Mouse (Mus musculus): Measurements from ENCODE around the gene Gm42791. TPM values are rescaled to one million over a fixed set of nuclear protein-coding genes. Genes with fewer than 3 reads are reported as not detected.

The Gm42791 gene
- total RNA-seq, 2 experiments from 2014 or later = 25.2 to 25.8 TPM

DNA sequence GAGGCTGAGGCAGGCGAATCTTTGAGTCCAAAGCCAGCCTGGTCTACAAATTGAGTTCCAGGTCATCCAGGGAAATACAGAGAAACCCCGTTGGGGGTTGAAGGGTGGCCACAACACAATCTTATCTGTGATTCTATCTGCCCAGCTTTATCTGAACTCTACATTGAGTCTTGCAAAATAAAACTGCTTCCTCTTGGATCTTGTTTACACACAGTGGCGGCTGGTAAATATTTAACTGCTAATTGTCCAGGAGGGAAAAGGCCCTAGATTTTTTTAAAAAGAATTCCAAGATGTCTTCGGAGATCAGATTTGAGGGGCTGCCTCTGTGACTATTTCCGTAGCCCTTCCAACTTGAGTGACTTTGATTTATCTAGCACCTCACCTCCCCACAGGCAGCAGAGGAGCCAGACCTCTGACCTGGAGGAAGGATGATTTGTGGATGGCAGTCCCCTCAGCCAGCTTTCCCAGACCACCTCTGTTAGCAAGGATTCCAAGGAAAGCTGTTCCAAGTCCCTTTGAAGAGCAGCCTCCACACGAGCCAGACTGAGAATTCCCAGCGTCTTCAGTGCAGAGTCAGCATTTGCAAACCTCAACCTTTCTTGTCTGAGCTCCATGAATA lies 25.9 kb downstream of the Gm42791 start:
- Histone ChIP-seq H3K4me3 (no peak overlapping the region), H3K27ac (no peak overlapping the region; the same call in 1 of the 2 replicates)
- TF ChIP-seq CTCF (conservative IDR thresholded peaks at IDR 0.05) = no peak
- no peak for DNase-seq (ENCODE audit: low spot score in 2 of 2)

GRCm38 (mm10) chr5:148968179-148968578 lies 26.8 kb downstream of the Gm42791 start:
- no peak for DNase-seq (ENCODE audit: low spot score in 2 of 2)
- H3K4me3 ChIP-seq = no peak overlapping the region
- TF ChIP-seq CTCF (conservative IDR thresholded peaks at IDR 0.05) = no peak
- no peak overlapping the region for H3K27ac ChIP-seq

DNA sequence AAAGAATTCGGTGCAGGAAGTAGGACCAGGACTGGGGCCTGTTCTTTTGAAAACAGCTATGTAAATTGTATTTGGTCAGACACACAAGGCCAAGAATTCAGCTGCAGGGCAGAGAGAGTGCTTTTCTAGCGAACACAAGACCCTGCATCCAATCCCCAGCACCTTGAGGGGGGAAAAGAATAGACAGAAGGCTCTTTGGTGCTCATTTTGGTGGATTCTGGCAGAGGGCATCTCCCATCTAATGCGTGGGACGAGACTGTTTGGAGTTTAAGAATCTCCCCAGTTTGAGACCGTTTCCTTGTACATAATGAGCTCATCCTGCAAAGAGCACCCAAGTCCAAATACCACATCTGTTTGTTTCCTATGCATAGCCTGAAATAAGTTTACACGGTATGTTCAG lies 28.6 kb downstream of the Gm42791 start:
- Histone ChIP-seq H3K4me3 (no peak overlapping the region; the same call in 1 of the 2 replicates), H3K27ac (peak overlapping the region; percentile 92)
- DNase-seq (ENCODE audit: low spot score in 2 of 2) = no peak
- TF ChIP-seq CTCF (conservative IDR thresholded peaks at IDR 0.05) = no peak

DNA sequence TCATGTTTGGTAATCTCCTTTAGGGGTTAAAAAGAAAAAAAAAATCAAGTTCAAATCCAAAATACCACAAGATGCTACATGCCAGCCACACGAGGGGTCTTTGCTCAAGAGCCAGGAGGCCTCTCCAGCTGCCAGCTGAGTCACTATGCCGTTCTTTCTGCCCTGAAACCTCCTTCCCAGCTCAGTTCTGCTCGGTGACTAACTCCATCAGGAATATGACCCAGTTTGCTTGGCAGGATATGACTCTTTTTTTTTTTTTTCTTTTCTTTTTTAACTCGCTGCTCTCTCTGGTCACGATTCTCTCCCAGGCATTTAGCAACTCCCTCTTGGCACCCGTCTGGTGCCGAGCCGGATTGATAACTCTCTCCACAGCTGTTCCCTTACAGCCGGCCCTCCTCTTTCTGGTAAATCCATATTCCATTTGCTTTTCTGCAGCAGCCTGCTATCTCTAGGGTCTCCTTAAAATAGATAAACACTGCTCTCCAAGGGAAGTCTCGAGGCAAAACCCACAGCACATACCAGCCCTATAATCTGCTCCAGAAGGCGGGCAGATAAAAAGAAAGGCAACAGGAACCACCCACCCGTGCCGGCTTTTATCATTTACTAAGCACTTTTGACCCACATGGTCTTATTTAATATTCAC lies 29.1 kb downstream of the Gm42791 start:
- peak overlapping the region; percentile 92 for H3K27ac ChIP-seq
- TF ChIP-seq CTCF (conservative IDR thresholded peaks at IDR 0.05) = no peak
- H3K4me3 ChIP-seq = peak overlapping the region; percentile 5; the same call in 1 of the 2 replicates
- peak; percentile 74 to 89 for DNase-seq (ENCODE audit: low spot score in 2 of 2)

DNA sequence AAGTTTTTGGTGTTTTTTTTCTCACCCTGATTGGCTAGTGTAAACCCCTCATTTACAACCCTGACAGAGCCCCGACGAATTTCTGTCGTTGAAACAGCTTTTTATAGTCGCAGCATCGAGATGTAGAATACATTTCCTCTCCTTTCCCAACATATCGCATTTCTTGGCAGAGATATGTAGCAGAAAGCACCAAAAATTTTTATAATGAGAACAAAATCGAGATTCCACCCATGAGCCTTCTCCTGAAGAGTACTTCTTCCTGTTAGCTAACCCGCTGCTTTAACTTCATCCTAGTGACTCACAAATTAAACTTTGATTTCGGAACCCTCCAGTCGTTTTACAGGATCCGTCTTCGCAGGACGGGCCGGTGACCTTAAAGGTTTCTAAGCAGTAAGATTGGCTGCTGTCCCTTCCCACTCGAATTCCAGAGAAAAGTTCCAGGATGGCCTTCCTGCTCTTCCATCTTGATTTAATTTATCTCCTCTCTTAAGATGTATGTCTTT lies 29.8 kb downstream of the Gm42791 start:
- DNase-seq (ENCODE audit: low spot score in 2 of 2) = no peak
- H3K4me3 ChIP-seq = peak overlapping the region; percentile 5; the same call in 1 of the 2 replicates
- TF ChIP-seq CTCF (conservative IDR thresholded peaks at IDR 0.05) = no peak
- peak overlapping the region; percentile 92 for H3K27ac ChIP-seq

DNA sequence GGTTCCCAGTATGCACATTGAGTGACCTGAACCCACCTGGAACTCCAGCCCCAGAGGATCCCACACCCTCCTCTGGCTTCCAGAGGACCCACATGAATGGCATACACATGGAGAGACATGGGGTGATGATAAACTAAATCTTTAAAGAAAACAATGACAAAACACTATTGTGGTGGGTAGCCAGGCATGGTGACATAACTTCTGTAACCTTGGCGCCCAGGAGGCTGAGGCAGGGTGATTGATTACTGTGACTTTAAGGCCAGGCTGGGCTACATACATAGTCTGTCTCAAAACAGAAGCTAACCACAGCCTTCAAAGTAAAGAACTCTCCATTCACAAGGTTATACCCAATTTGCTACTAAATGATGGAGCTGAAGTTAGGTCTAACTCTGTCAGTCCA lies 30.7 kb downstream of the Gm42791 start:
- H3K27ac ChIP-seq = peak overlapping the region; percentile 92
- no peak for TF ChIP-seq CTCF (conservative IDR thresholded peaks at IDR 0.05)

GRCm38 (mm10) chr5:148960211-148960610 lies 34.7 kb downstream of the Gm42791 start:
- Histone ChIP-seq H3K27ac (peak overlapping the region; percentile 85), H3K4me3 (peak overlapping the region; percentile 58; the same call in 1 of the 2 replicates)
- TF ChIP-seq CTCF (conservative IDR thresholded peaks at IDR 0.05) = no peak
- no peak for DNase-seq (ENCODE audit: low spot score in 2 of 2)

More for the DNA sequence above, 30.7 kb downstream of the Gm42791 start:
- H3K4me3 ChIP-seq = no peak overlapping the region
- DNase-seq (ENCODE audit: low spot score in 2 of 2) = no peak

DNA sequence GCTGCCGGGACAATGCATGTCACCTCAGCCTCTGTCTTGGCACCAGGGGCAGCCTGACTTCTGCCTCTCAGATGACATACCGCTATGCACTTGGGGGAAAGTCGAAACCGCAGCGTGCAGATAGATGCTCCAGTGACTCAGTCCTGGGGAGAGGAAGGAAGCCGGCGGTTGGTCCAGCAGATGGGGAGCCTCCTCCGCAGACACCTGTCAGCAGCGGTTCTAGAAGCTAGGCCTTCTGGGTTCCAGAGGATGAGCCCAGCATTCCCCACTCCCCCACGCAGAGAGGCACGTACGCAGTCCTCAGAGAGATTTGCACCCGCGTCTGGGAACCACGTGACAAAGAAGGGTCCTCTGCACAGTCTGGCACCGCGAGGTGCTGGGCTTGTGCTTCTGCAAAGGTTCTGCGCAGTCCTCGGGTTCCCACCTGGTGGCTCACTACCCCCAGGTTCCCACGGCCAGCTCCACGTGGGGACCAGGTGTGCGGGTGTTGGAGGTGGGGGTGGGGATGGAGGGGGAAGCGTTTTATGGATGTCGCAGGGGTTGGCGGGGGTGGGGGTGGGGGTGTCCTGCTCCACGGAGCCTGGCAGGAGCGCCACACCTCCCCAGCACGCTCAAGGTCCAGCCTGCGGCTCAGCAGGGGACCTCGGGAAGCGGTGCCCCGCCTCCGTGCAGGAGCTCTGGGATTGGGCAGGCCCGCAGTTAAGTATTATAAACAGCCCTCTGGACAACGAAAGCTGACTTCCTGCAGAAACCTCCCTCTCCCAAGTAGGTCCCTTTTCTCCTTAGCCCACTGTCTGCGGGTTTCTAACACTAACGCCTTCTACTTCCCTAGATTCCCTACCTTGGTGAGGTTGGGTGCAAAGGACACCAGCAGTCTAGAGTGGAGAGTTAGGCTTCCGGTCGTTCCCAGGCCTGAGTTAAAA lies 35.6 kb downstream of the Gm42791 start:
- H3K27ac ChIP-seq = peak overlapping the region; percentile 85
- no peak for TF ChIP-seq CTCF (conservative IDR thresholded peaks at IDR 0.05)
- peak; percentile 77 to 82 for DNase-seq (ENCODE audit: low spot score in 2 of 2)
- H3K4me3 ChIP-seq = peak overlapping the region; percentile 58

GRCm38 (mm10) chr5:148958355-148958754 lies 36.6 kb downstream of the Gm42791 start:
- DNase-seq (ENCODE audit: low spot score in 2 of 2) = no peak
- H3K4me3 ChIP-seq = no peak overlapping the region
- peak; percentile 78 for TF ChIP-seq CTCF (conservative IDR thresholded peaks at IDR 0.05)
- peak overlapping the region; percentile 85 for H3K27ac ChIP-seq

DNA sequence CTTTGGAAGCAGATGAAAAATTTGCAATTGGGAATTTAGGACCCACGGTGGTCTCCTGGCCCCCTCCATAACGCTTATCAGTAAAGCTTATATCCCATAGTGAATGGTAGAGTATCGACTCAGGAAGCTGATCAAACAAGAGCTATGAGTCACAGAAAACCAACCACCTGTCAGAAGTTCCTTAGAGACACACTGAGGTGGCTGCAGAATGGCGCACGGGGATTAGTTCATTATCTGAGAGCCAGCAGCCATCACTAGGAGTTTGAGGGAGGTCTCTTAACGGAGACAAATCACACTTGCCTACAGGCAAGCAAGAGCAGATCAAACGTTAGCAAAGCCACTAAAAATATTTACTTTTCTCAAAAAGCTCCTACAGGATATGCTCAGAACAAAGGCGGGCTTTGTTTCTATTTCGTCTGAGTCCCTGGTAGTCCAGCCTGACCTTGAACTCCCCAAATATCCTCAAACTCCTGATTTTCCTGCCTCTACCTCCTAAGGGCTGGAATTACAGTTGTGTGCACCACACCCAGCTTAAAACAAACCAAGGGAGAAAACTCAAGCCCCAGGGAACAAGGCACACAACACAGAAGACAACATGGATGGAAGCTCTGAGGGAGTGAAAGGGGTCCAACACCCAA lies 37.9 kb downstream of the Gm42791 start:
- DNase-seq (ENCODE audit: low spot score in 2 of 2) = no peak
- no peak overlapping the region for H3K27ac ChIP-seq
- no peak overlapping the region for H3K4me3 ChIP-seq
- TF ChIP-seq CTCF (conservative IDR thresholded peaks at IDR 0.05) = no peak

DNA sequence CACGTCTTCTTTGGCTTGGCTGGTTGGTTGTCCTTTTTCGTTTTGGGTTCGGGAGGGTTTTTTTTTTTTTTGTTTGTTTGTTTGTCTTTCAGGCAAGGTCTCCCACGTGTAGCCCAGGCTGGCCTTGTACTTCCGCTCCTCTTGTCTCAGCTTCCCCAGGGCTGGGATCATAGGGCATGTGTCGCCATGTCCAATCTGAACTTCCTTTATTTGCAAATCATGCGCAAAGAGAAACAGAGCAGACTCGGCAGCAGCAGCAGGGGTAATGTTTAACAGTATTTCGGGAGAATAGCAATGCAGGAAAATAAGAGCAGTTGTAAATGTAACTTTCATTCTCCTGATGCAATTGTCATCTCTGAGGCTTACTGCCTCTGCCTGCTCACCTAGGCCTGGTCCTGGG lies 38.9 kb downstream of the Gm42791 start:
- no peak for DNase-seq (ENCODE audit: low spot score in 2 of 2)
- no peak overlapping the region for H3K4me3 ChIP-seq
- no peak for TF ChIP-seq CTCF (conservative IDR thresholded peaks at IDR 0.05)
- H3K27ac ChIP-seq = no peak overlapping the region

GRCm38 (mm10) chr5:148955575-148955974 lies 39.4 kb downstream of the Gm42791 start:
- H3K4me3 ChIP-seq = no peak overlapping the region
- no peak for TF ChIP-seq CTCF (conservative IDR thresholded peaks at IDR 0.05)
- no peak overlapping the region for H3K27ac ChIP-seq
- no peak for DNase-seq (ENCODE audit: low spot score in 2 of 2)
